Mouse (Mus musculus) stomach, embryonic 15.5 days (tissue): ENCODE data around the gene Rexo4. TPM values are rescaled to one million over a fixed set of nuclear protein-coding genes. Genes with fewer than 3 reads are reported as not detected.

ENCODE experiments used
- ATAC-seq: fragments of 200-750 bp; cut with Nextera tagmentation; 2 replicates; pipeline ENCODE4 v1.8.0; 2017; ENCODE audit warnings: low read depth, moderate number of reproducible peaks, moderate TSS enrichment; ENCODE audit not compliant: insufficient read depth, low FRiP score
- H3K27ac ChIP-seq: fragments of 300-500 bp; sonication (generic); 2 replicates; pipeline ENCODE4 v1.5.1; 2015; ENCODE audit warnings: mild to moderate bottlenecking, inconsistent platforms
- H3K27me3 ChIP-seq: fragments of 300-500 bp; sonication (generic); replicated peaks from 2 replicates; pipeline ENCODE4 v1.6.1; 2015; ENCODE audit warnings: inconsistent platforms
- H3K36me3 ChIP-seq: fragments of 300-500 bp; sonication (generic); 2 replicates; pipeline ENCODE4 v1.6.1; 2015; ENCODE audit warnings: inconsistent platforms
- H3K4me1 ChIP-seq: fragments of 300-500 bp; sonication (generic); 2 replicates; pipeline ENCODE4 v1.6.1; 2015; ENCODE audit warnings: inconsistent platforms
- H3K4me2 ChIP-seq: fragments of 300-500 bp; sonication (generic); 2 replicates; pipeline ENCODE4 v1.6.1; 2015; ENCODE audit warnings: mild to moderate bottlenecking, inconsistent platforms
- H3K4me3 ChIP-seq: fragments of 300-500 bp; sonication (generic); replicated peaks from 2 replicates; pipeline ENCODE4 v1.5.1; 2015; ENCODE audit warnings: inconsistent platforms
- H3K9ac ChIP-seq: fragments of 300-500 bp; sonication (generic); 2 replicates; pipeline ENCODE4 v1.6.1; 2015; ENCODE audit warnings: inconsistent platforms
- H3K9me3 ChIP-seq: fragments of 300-500 bp; sonication (generic); 2 replicates; pipeline ENCODE4 v1.6.1; 2016; ENCODE audit warnings: inconsistent platforms
- WGBS: fragments of 180-500 bp; shearing (Covaris S2); methylation state at CpG from one replicate; pipeline ENCODE4 v1.1.7; 2015; 5-methylcytosine and 5-hydroxymethylcytosine counted together
- polyA plus RNA-seq: library from polyadenylated mRNA; unstranded; fragments of >200 nt; fragmentation: Nextera tagmentation; extraction: Ambion mirVana; gene quantifications from 2 replicates; pipeline ENCODE4 v1.2.1, GENCODE M21; 2015

Gene Rexo4
- polyA plus RNA-seq, 1 experiment from 2014 or later = 40.0 TPM

DNA sequence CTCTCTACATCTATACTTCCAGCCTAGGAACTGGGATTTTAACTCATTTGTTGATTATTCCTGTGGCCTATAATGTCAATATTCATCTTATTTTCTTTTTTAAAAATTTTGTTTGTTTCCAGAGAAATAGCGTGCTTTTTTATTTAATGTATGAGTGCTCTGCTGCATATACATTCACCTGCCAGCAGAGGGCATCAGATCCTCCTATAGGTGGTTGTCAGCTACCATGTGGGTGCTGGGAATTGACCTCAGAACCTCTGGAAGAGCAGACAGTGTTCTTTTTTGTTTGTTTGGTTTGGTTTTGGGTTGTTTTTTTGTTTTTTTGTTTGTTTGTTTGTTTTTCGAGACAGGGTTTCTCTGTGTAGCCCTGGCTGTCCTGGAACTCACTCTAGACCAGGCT lies 3.1 kb upstream of the Rexo4 start:
- H3K4me1 ChIP-seq = peaks cover 10% of the 10 kb centered on the region; the same call in 1 of the 2 replicates
- no peak overlapping the region for H3K27ac ChIP-seq
- H3K4me2 ChIP-seq = no peak overlapping the region
- no peaks in the 10 kb centered on the region for H3K36me3 ChIP-seq
- H3K4me3 ChIP-seq = no peak overlapping the region
- no peak overlapping the region for H3K9ac ChIP-seq
- WGBS = 79% methylated on average over 2 of the region's 2 CpGs
- no peaks in the 10 kb centered on the region for H3K9me3 ChIP-seq
- no peak for ATAC-seq
- H3K27me3 ChIP-seq = no peaks in the 10 kb centered on the region

DNA sequence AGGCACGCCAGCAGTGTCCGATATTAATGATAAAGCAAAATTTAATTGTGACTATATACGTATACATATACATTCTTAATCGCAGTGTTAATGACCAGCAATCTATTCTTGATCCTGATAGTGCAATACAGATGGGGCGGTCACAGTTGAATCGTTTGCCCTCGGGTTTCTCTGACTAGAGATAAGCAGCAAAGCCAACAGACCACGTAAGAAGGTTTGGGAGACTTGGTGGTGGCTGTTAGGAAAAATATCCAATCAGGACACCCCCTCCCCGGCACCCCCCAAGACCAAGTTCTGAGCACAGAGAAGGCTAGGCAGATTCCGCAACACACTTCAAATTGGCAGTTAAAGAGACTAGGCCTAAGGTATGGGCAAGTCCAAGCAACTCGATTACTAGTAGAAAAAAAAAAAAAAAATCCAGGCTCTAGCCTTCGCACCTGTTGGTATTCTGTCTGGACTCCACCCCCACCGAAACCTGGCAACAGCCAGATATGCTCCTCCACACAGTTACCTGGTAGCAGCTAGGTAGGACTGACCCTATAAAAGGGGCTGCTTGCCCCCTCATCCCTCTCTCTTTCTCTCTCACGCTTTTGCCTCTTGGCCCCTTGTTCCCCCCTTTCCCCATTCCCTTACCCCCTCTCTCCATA lies 661 bp upstream of the Rexo4 start:
- Histone ChIP-seq H3K9ac (peak overlapping the region; percentile 94), H3K4me2 (peak overlapping the region; percentile 82), H3K27me3 (no peaks in the 10 kb centered on the region), H3K4me3 (peak overlapping the region; percentile 87), H3K4me1 (peaks cover 14% of the 10 kb centered on the region; the same call in 1 of the 2 replicates), H3K9me3 (no peaks in the 10 kb centered on the region), H3K27ac (peak overlapping the region; percentile 97), H3K36me3 (peaks cover 2% of the 10 kb centered on the region)
- peak; percentile 15; the same call in 1 of the 2 replicates for ATAC-seq
- 14% methylated on average over 14 of the region's 14 CpGs for WGBS

GRCm38 (mm10) chr2:26960756-26961155 lies 3.4 kb downstream of the Rexo4 start:
- peaks cover 31% of the 10 kb centered on the region for H3K36me3 ChIP-seq
- 71% methylated on average over 4 of the region's 4 CpGs for WGBS

DNA sequence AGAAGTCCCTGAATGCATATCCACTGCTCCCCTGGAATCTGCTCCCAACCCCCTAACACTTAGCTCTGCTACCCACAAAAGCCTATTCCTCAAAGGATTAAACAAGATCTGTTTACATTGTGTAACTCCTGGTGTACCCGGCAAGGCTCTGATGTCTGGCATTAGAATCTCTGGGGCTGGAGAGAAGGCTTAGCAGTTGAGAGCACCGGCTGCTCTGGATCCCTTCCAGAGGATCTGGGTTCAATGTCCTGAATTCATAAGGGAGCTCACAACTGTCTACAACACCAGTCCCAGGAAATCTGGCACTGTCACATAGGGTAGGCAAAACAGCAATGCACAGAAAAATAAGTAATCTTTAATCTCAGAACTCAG lies 6.7 kb downstream of the Rexo4 start:
- no peak overlapping the region for H3K4me3 ChIP-seq
- H3K27me3 ChIP-seq = no peaks in the 10 kb centered on the region
- H3K9me3 ChIP-seq = no peaks in the 10 kb centered on the region
- no peak overlapping the region for H3K9ac ChIP-seq
- WGBS = 69% methylated on average over 2 of the region's 2 CpGs
- no peak for ATAC-seq
- no peak overlapping the region for H3K4me2 ChIP-seq
- no peak overlapping the region for H3K27ac ChIP-seq
- H3K36me3 ChIP-seq = peaks cover 57% of the 10 kb centered on the region
- H3K4me1 ChIP-seq = peaks cover 4% of the 10 kb centered on the region; the same call in 1 of the 2 replicates

More at GRCm38 (mm10) chr2:26960756-26961155, 3.4 kb downstream of the Rexo4 start:
- no peak overlapping the region for H3K4me2 ChIP-seq
- ATAC-seq = no peak
- no peaks in the 10 kb centered on the region for H3K9me3 ChIP-seq
- no peaks in the 10 kb centered on the region for H3K27me3 ChIP-seq
- no peak overlapping the region for H3K9ac ChIP-seq
- no peak overlapping the region for H3K4me3 ChIP-seq
- H3K4me1 ChIP-seq = peaks cover 14% of the 10 kb centered on the region; the same call in 1 of the 2 replicates
- H3K27ac ChIP-seq = no peak overlapping the region

GRCm38 (mm10) chr2:26956811-26957487 lies 7.2 kb downstream of the Rexo4 start:
- no peak overlapping the region for H3K4me3 ChIP-seq
- H3K4me1 ChIP-seq = peaks cover 1% of the 10 kb centered on the region; the same call in 1 of the 2 replicates
- no peaks in the 10 kb centered on the region for H3K9me3 ChIP-seq
- H3K9ac ChIP-seq = no peak overlapping the region
- WGBS = 89% methylated on average over 12 of the region's 12 CpGs
- H3K4me2 ChIP-seq = no peak overlapping the region
- H3K27me3 ChIP-seq = no peaks in the 10 kb centered on the region
- no peak overlapping the region for H3K27ac ChIP-seq
- peaks cover 61% of the 10 kb centered on the region for H3K36me3 ChIP-seq
- ATAC-seq = peak; percentile 49; the same call in 1 of the 2 replicates

- Histone ChIP-seq H3K27ac (no peak overlapping the region), H3K9me3 (no peaks in the 10 kb centered on the region), H3K4me1 (no peaks in the 10 kb centered on the region), H3K4me2 (no peak overlapping the region), H3K27me3 (no peaks in the 10 kb centered on the region), H3K9ac (no peak overlapping the region), H3K4me3 (no peak overlapping the region), H3K36me3 (peaks cover 63% of the 10 kb centered on the region)
- 83% methylated on average over 2 of the region's 2 CpGs for WGBS
- ATAC-seq = no peak
Observed at GRCm38 (mm10) chr2:26954735-26955395, 9.3 kb downstream of the Rexo4 start.

- H3K9me3 ChIP-seq = no peaks in the 10 kb centered on the region
- WGBS = 84% methylated on average over 8 of the region's 8 CpGs
- peaks cover 48% of the 10 kb centered on the region for H3K36me3 ChIP-seq
- no peak overlapping the region for H3K9ac ChIP-seq
- H3K27me3 ChIP-seq = no peaks in the 10 kb centered on the region
- ATAC-seq = no peak
- H3K4me3 ChIP-seq = no peak overlapping the region
- H3K4me1 ChIP-seq = no peaks in the 10 kb centered on the region
- no peak overlapping the region for H3K27ac ChIP-seq
- H3K4me2 ChIP-seq = no peak overlapping the region
Observed at GRCm38 (mm10) chr2:26952866-26953265, 11.3 kb downstream of the Rexo4 start.

- peaks cover 43% of the 10 kb centered on the region for H3K36me3 ChIP-seq
- 87% methylated on average over 4 of the region's 4 CpGs for WGBS
- H3K27ac ChIP-seq = no peak overlapping the region
- no peak overlapping the region for H3K4me2 ChIP-seq
- H3K9me3 ChIP-seq = no peaks in the 10 kb centered on the region
- no peaks in the 10 kb centered on the region for H3K27me3 ChIP-seq
- no peak for ATAC-seq
- no peak overlapping the region for H3K4me3 ChIP-seq
- no peak overlapping the region for H3K9ac ChIP-seq
- H3K4me1 ChIP-seq = no peaks in the 10 kb centered on the region
Observed at GRCm38 (mm10) chr2:26952193-26952592, 12.0 kb downstream of the Rexo4 start.

DNA sequence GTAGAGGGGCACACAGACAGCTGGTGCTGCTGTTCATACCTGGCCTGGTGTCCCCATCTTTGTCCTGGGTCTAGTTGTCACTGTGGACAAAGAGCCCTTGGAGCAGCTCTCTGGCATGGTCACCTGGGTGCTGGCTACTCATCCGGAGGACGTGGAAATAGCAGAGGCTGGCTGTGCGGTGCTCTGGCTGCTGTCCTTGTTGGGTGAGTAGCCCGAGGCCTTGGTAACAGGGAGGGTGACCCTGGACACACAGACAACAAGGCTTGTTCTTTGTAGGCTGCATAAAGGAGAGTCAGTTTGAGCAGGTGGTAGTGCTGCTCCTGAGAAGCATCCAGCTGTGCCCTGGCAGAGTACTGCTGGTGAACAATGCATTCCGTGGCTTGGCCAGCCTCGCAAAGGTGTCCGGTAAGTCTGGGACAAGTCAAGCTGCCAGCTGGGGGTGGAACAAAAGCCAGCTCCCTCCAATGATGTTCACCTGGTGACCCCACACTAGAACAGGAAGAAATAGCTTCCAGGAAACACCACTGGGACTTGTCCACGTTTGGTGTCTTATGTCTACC lies 12.8 kb downstream of the Rexo4 start:
- whole genome bisulfite sequencing = 89% methylated on average over 8 of the region's 8 CpGs
- Histone ChIP-seq H3K4me2 (no peak overlapping the region), H3K9me3 (no peaks in the 10 kb centered on the region), H3K27me3 (no peaks in the 10 kb centered on the region), H3K27ac (no peak overlapping the region), H3K4me3 (no peak overlapping the region), H3K4me1 (no peaks in the 10 kb centered on the region), H3K9ac (no peak overlapping the region), H3K36me3 (peaks cover 38% of the 10 kb centered on the region)
- ATAC-seq = no peak

GRCm38 (mm10) chr2:26950411-26950810 lies 13.8 kb downstream of the Rexo4 start:
- Histone ChIP-seq H3K4me2 (no peak overlapping the region), H3K9me3 (no peaks in the 10 kb centered on the region), H3K27me3 (no peaks in the 10 kb centered on the region), H3K36me3 (peaks cover 33% of the 10 kb centered on the region), H3K27ac (no peak overlapping the region), H3K4me1 (no peaks in the 10 kb centered on the region), H3K9ac (no peak overlapping the region), H3K4me3 (no peak overlapping the region)
- ATAC-seq = no peak
- WGBS = 81% methylated on average over 2 of the region's 2 CpGs

- 84% methylated on average over 3 of the region's 3 CpGs for WGBS
- no peak overlapping the region for H3K27ac ChIP-seq
- ATAC-seq = no peak
Observed at GRCm38 (mm10) chr2:26943253-26943652, 20.9 kb downstream of the Rexo4 start.

GRCm38 (mm10) chr2:26941539-26941938 lies 22.6 kb downstream of the Rexo4 start:
- Histone ChIP-seq H3K4me3 (no peak overlapping the region), H3K9ac (no peak overlapping the region), H3K36me3 (no peaks in the 10 kb centered on the region), H3K27ac (no peak overlapping the region), H3K27me3 (no peaks in the 10 kb centered on the region), H3K4me2 (no peak overlapping the region), H3K4me1 (no peaks in the 10 kb centered on the region), H3K9me3 (no peaks in the 10 kb centered on the region)
- no peak for ATAC-seq
- WGBS = 40% methylated on average over 5 of the region's 5 CpGs

More at GRCm38 (mm10) chr2:26943253-26943652, 20.9 kb downstream of the Rexo4 start:
- H3K36me3 ChIP-seq = no peaks in the 10 kb centered on the region
- H3K9ac ChIP-seq = no peak overlapping the region
- no peaks in the 10 kb centered on the region for H3K4me1 ChIP-seq
- H3K27me3 ChIP-seq = no peaks in the 10 kb centered on the region
- no peak overlapping the region for H3K4me2 ChIP-seq
- no peaks in the 10 kb centered on the region for H3K9me3 ChIP-seq
- H3K4me3 ChIP-seq = no peak overlapping the region
